ENCODE assay signal across 14 mouse cellular contexts in genomic region chr17:25979829-25980738, GRCm38 (mm10). TPM values are rescaled to one million over a fixed set of nuclear protein-coding genes. Genes with fewer than 3 reads are reported as not detected.
A peak's percentile ranks its signal among the peaks of the same experiment; 100 is the strongest.
DNase-seq lines count a peak whose midpoint lies in the region; ATAC-seq and TF ChIP-seq lines count a peak whose summit lies in the region.
"Had no signal": no experiment of that assay in that cellular context is flagged by ENCODE, and none has a peak within 500 bp of the region (broad histone marks: within the 10 kb centered on the region; RNA-seq: fewer than 3 reads in every experiment).

No protein-coding gene starts in this region.

- no peak overlapping the region for H3K4me3 ChIP-seq in kidney, adult 2 months (ENCODE audit: insufficient read depth, low read depth, low read length)
- H3K4me3 ChIP-seq in cortical plate, adult 2 months (ENCODE audit: insufficient read depth, low read length), result no peak overlapping the region
- H3K4me3 ChIP-seq in liver, postnatal 0 days (ENCODE audit: low read depth, low read length), result no peak overlapping the region
- H3K4me3 ChIP-seq: heart, embryonic 13.5 days; neural tube, embryonic 15.5 days had no signal

- no peaks in the 10 kb centered on the region for H3K27me3 ChIP-seq in kidney, adult 2 months (replicated peaks; ENCODE audit: control insufficient read depth, insufficient read depth, low read length)
- no peaks in the 10 kb centered on the region for H3K27me3 ChIP-seq in liver, postnatal 0 days (ENCODE audit: insufficient read depth, low read length)
- H3K27me3 ChIP-seq: heart, embryonic 13.5 days; neural tube, embryonic 15.5 days had no signal

- no peaks in the 10 kb centered on the region for H3K9me3 ChIP-seq in liver, postnatal 0 days (ENCODE audit: low read length)
- H3K9me3 ChIP-seq: heart, embryonic 13.5 days; neural tube, embryonic 15.5 days had no signal

- H3K4me2 ChIP-seq in liver, postnatal 0 days (ENCODE audit: low read depth, low read length), result no peak overlapping the region
- H3K4me2 ChIP-seq: heart, embryonic 13.5 days; lung, embryonic 14.5 days; neural tube, embryonic 15.5 days had no signal

- peaks cover 13% of the 10 kb centered on the region for H3K4me1 ChIP-seq in kidney, adult 2 months (ENCODE audit: control insufficient read depth, insufficient read depth, low read length)
- peaks cover 10% of the 10 kb centered on the region for H3K4me1 ChIP-seq in cortical plate, adult 2 months (ENCODE audit: control insufficient read depth, insufficient read depth, low read length)
- H3K4me1 ChIP-seq in liver, postnatal 0 days (ENCODE audit: insufficient read depth), result peaks cover 21% of the 10 kb centered on the region

- TF ChIP-seq CTCF in kidney, adult 2 months (conservative IDR thresholded peaks at IDR 0.05; ENCODE audit: insufficient read depth, insufficient read length, low read depth, low read length), result no peak
- TF ChIP-seq CTCF in cortical plate, adult 2 months (IDR thresholded peaks at IDR 0.05; ENCODE audit: extremely low read depth, insufficient read depth, low read length), result no peak
- no peak for TF ChIP-seq CTCF in liver, postnatal 0 days (IDR thresholded peaks at IDR 0.05; ENCODE audit: low read depth)

- no peak for TF ChIP-seq EP300 in liver, postnatal 0 days (IDR thresholded peaks at IDR 0.05; ENCODE audit: low read depth)

- H3K9ac ChIP-seq in liver, postnatal 0 days (replicated peaks), result 0 out of 2 replicates have a peak overlapping the region, but pooled peaks have one; percentile 9
- H3K9ac ChIP-seq: lung, embryonic 14.5 days; neural tube, embryonic 15.5 days had no signal

- WGBS in kidney, adult 2 months, result 51% methylated on average over 5 of the region's 5 CpGs
- WGBS in liver, postnatal 0 days (ENCODE audit: insufficient replicate concordance), result 86% methylated on average over 5 of the region's 5 CpGs

- H3K36me3 ChIP-seq in kidney, adult 2 months (ENCODE audit: control insufficient read depth, insufficient read depth, low read length), result no peaks in the 10 kb centered on the region
- no peaks in the 10 kb centered on the region for H3K36me3 ChIP-seq in liver, postnatal 0 days (replicated peaks; ENCODE audit: insufficient read depth, low read length)
- H3K36me3 ChIP-seq: heart, embryonic 13.5 days had no signal

- no peak for TF ChIP-seq POLR2A in kidney, adult 2 months (IDR thresholded peaks at IDR 0.05; ENCODE audit: low read depth, low read length)
- TF ChIP-seq POLR2A in cortical plate, adult 2 months (IDR thresholded peaks at IDR 0.05; ENCODE audit: extremely low read depth, insufficient read depth, low read length), result no peak

- peak; percentile 56 for DNase-seq in kidney, adult 2 months
- no peak for DNase-seq in kidney, postnatal 10 days
- DNase-seq in kidney, adult 8-10 months, result peak; percentile 34 to 53
- no peak for DNase-seq in liver, postnatal 0 days
- DNase-seq in layer of hippocampus, postnatal 25 days (ENCODE audit: extremely low spot score in 1 of 2, low spot score in 1 of 2), result no peak
- DNase-seq: adrenal gland, adult 8-10 months; lung, embryonic 14.5 days had no signal

- H3K27ac ChIP-seq in kidney, adult 2 months (ENCODE audit: insufficient read depth, low read depth, low read length), result no peak overlapping the region
- H3K27ac ChIP-seq in cortical plate, adult 2 months (ENCODE audit: insufficient read depth, low read length), result 0 out of 2 replicates have a peak overlapping the region, but pooled peaks have one; percentile 9
- H3K27ac ChIP-seq in liver, postnatal 0 days (ENCODE audit: low read depth), result no peak overlapping the region
- H3K27ac ChIP-seq: heart, embryonic 13.5 days; neural tube, embryonic 15.5 days had no signal

- peak; percentile 13; the same call in 1 of the 2 replicates for ATAC-seq in liver, postnatal 0 days
- ATAC-seq in frontal cortex, adult (ENCODE audit: low TSS enrichment), result no peak
- ATAC-seq: CD4-positive, CD25-positive, alpha-beta regulatory T cell, adult 4 months; hindbrain, embryonic 16.5 days; midbrain, embryonic 16.5 days had no signal

RNA-seq across cellular contexts. Expression of gene Capn15, which starts 5.5 kb away (rescaled TPM):
- 24.0 and 31.6 TPM in 2 replicates for polyA plus RNA-seq in kidney, adult 2 months (2012; rRNA removed)
- polyA plus RNA-seq in cortical plate, adult 2 months (2012; rRNA removed), result 45.8 and 48.0 TPM in 2 replicates
- polyA plus RNA-seq in liver, postnatal 0 days (2015; fragmentation: Nextera tagmentation; extraction: Ambion mirVana), result 6.6 and 8.3 TPM in 2 replicates
- total RNA-seq in layer of hippocampus, postnatal 25 days (2021), result 10 to 100 TPM; 48.7 to 55.2 TPM

RNA-seq across cellular contexts. Expression of gene A930017K11Rik, which starts 27.7 kb away (rescaled TPM):
- polyA plus RNA-seq in kidney, adult 2 months (2012; rRNA removed), result 7.2 and 8.3 TPM in 2 replicates
- polyA plus RNA-seq in cortical plate, adult 2 months (2012; rRNA removed), result 0.79 and 0.92 TPM in 2 replicates
- polyA plus RNA-seq in liver, postnatal 0 days (2015; fragmentation: Nextera tagmentation; extraction: Ambion mirVana), result not detected in 2 replicates
- under 1 TPM; 0.34 to 0.47 TPM for total RNA-seq in layer of hippocampus, postnatal 25 days (2021)
- total RNA-seq: adrenal gland, adult 8-10 months had no signal
- polyA plus RNA-seq: CD4-positive, CD25-positive, alpha-beta regulatory T cell, adult 4 months had no signal

RNA-seq across cellular contexts. Expression of gene Nhlrc4, which starts 35.3 kb away (rescaled TPM):
- polyA plus RNA-seq in kidney, adult 2 months (2012; rRNA removed), result 16.0 and 21.0 TPM in 2 replicates
- polyA plus RNA-seq in cortical plate, adult 2 months (2012; rRNA removed), result 1.1 and 1.9 TPM in 2 replicates
- polyA plus RNA-seq in liver, postnatal 0 days (2015; fragmentation: Nextera tagmentation; extraction: Ambion mirVana), result 2.0 and 3.8 TPM in 2 replicates
- total RNA-seq in layer of hippocampus, postnatal 25 days (2021), result under 1 TPM in 1 of 2 experiments, not detected in 1; 0.52 TPM
- total RNA-seq: adrenal gland, adult 8-10 months had no signal
- polyA plus RNA-seq: CD4-positive, CD25-positive, alpha-beta regulatory T cell, adult 4 months; heart, embryonic 13.5 days; lung, embryonic 14.5 days; neural tube, embryonic 15.5 days had no signal

RNA-seq across cellular contexts. Expression of gene Pigq, which starts 35.3 kb away (rescaled TPM):
- polyA plus RNA-seq in kidney, adult 2 months (2012; rRNA removed), result 236 and 270 TPM in 2 replicates
- polyA plus RNA-seq in cortical plate, adult 2 months (2012; rRNA removed), result 156 and 159 TPM in 2 replicates
- polyA plus RNA-seq in liver, postnatal 0 days (2015; fragmentation: Nextera tagmentation; extraction: Ambion mirVana), result 56.0 and 58.7 TPM in 2 replicates
- total RNA-seq in layer of hippocampus, postnatal 25 days (2021), result 100 to 1,000 TPM; 135 to 137 TPM

Comparison
In these comparisons a context has a peak if more than half of its experiments do, and no peak if none do; other contexts are left out.
1. DNase-seq: peak in kidney, adult 2 months (single experiment) and kidney, adult 8-10 months (2 of 2); none in kidney, postnatal 10 days (single experiment), liver, postnatal 0 days (single experiment) and layer of hippocampus, postnatal 25 days (0 of 2).